Mouse (Mus musculus): ENCODE data around the gene Ap1s2. TPM values are rescaled to one million over a fixed set of nuclear protein-coding genes. Genes with fewer than 3 reads are reported as not detected.

Ap1s2 gene
- total RNA-seq (2021), result 10 to 100 TPM; 20.8 to 29.0 TPM
- long read RNA-seq, experiment 1, transcript Ap1s2-201 (5 exons, 1,785 nt), result major isoform, 8 of 14 reads
- long read RNA-seq, experiment 1, partial matches to known transcripts, result 2 of 14 reads
- long read RNA-seq, experiment 1, other reads (novel, unspliced or antisense), result 2 of 14 reads
- long read RNA-seq, experiment 2, transcript Ap1s2-201 (5 exons, 1,785 nt), result major isoform, 9 of 23 reads
- long read RNA-seq, experiment 2, partial matches to known transcripts, result 2 of 23 reads
- long read RNA-seq, experiment 2, other reads (novel, unspliced or antisense), result 10 of 23 reads

DNA sequence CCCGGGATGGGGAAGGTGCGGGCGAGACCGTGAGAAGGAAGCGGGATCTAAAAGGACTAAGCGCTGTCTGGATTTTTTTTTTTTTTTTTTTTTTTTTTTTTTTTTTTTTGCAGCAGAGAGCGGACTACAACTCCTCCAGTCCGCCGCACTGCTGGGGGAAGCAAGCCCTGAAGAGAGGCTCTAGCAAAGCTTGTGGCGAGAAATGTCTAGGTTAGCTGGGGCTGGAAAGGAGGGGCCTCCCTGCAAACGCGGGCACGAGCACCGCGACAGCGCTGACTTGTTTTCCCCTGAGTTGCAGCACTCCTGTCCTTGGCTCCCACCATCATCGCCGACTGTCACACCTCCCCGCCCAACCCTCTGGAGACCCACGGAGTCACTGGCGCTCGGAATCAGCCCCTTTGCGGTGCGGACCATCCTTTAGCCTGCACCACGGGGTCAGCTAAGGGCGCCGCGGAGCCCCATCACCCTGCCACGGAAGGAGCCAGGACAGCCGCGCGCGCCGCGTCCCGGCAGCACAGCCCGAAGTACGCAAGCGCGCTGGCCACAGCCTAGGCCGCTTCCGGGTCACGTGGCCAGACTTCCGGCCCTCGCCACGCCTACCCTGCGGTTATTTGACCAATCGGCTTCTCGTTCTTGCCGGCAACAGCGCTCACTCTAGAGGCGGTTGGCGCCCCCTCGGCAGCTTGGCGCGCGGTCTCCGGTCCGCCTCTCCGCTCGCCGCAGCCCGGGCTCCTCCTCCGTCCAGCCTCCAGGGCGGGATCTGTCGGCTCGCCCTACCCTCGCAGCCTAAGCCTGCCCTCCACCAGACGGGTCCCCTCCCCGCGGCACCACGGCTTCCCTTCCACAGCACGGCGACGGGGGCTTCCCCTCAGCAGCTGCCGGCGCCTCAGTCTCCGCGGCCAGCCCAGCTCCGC, at the start of gene Ap1s2:
Gene Ap1s2, plus strand, starts transcription at position 681 of the 914 bp plus-strand sequence.
- DNase-seq (ENCODE audit: low spot score in 2 of 2), result peak; percentile 84 to 91

DNA sequence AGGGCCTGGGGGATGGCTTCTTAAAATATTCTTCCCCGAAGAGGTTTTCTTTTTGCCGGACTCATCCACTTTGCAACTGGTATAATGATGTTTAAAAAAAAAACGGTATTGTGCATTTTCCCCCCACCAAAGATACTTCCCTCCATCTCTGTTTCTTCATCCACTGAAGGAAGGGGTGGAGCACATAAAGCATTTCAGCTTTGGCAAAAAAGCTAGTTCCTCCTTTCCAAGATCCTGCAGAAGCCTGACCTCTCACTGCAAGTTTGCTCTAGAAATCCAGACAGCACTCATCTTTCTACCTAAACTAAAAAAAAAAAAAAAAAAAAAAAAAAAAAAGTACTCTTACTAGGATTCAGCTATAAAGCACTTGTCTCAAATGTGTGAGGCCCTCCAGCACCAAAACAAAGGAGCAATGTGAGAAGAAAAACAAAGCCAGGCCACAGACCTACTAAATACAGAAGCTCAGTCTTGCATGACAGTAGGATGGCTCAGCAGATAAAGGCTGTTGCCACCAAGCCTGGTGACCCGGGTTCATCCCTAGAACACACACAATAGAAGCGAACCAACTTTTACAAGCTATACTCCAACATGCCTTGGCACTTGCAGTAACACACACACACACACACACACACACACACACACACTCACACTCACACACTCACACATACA, 41.0 kb upstream of the Ap1s2 start:
- no peak for DNase-seq (ENCODE audit: low spot score in 2 of 2)

DNA sequence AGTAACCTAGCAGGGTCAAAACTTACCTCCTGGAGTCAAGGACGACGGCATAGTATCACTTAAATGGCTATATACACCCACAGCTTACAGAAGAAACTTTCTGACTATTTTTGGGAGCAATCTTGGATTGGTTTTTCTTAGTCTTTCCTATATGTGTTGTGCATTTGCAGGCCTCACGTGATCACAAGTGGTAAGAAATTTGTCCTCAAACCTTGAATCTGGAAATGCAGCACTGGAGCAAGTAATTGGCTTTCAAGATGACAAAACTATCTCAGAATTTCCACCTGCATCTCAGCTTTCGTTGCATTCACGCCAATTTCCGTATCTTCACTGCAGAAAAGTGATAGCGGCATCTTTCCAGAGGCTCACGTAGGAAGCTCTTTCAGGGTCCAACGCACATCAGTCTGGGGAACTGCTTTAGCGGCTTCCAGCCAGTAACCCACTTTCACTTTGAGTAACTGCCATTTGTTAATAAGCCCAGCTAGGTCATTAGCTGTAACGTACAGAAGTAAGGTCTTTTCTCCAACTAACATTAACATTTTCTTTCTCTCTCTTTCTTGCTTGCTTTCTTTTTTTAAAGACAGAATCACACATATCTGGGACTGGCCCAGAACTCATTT, 40.0 kb upstream of the Ap1s2 start:
- DNase-seq (ENCODE audit: low spot score in 2 of 2), result no peak

DNA sequence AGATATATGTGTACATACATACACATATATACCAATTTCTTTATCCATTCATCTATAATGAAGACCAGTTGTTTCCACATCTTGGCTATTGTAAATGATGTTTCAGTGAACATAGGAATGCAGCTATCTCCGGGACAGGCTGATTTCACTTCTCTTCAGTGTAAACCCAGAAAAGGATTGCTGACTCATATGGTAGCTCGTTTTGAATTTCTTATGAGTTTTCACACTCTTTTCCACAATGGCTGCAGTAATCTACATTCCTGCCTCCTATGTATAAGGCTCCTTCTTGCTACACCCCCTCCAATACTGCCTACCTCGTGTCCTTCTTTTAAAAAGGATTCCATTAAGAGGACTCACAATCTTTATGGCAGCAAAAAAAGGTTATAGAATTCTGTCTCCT, 32.9 kb upstream of the Ap1s2 start:
- DNase-seq (ENCODE audit: low spot score in 2 of 2), result no peak

GRCm38 (mm10) chrX:163876636-163877035, 32.2 kb upstream of the Ap1s2 start:
- no peak for DNase-seq (ENCODE audit: low spot score in 2 of 2)

- DNase-seq (ENCODE audit: low spot score in 2 of 2), result no peak
Observed at GRCm38 (mm10) chrX:163879039-163879438, 29.8 kb upstream of the Ap1s2 start.

GRCm38 (mm10) chrX:163879461-163879860, 29.4 kb upstream of the Ap1s2 start:
- DNase-seq (ENCODE audit: low spot score in 2 of 2), result peak in 1 of 2 experiments; percentile 8

DNA sequence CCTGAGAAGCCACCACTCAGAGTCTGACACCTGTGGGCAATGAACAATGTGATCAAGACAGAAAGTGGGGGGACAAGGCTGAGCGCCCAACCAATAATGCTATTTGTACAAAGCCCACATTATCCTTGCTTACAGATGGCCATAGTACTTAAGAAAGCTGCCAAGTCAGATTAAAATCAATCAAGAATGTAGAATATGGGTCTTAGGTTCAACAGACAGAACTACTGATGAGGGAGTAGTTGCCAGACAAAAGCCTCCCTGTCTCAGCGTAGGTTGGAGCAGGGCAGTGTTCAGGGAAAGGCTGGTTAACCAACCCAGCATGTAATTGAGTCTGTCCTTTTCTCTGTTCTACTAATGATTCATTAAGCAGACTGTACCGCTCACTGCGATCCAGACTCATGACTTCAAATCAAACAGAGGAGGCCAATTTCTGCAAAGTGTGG, 23.3 kb upstream of the Ap1s2 start:
- DNase-seq (ENCODE audit: low spot score in 2 of 2), result no peak

DNA sequence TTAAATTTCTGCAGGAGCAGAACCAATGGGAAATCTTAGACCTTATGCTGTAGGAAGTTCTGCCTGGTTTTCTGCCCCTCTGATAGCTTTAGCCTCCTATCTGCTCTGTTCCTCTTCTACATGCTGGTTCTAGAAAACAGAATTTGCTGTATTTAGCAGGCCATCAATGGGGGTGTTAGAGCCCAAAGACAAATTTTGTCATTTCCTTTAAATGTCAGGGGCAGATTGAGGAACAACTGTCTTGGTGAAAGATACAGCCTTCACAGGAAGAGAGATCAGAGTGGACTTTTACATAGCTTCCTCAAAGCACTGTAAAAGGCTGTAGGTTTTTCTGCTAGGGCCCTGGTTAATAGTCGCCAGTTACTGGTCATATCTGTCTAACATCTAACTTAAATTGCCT, 11.5 kb upstream of the Ap1s2 start:
- no peak for DNase-seq (ENCODE audit: low spot score in 2 of 2)

DNA sequence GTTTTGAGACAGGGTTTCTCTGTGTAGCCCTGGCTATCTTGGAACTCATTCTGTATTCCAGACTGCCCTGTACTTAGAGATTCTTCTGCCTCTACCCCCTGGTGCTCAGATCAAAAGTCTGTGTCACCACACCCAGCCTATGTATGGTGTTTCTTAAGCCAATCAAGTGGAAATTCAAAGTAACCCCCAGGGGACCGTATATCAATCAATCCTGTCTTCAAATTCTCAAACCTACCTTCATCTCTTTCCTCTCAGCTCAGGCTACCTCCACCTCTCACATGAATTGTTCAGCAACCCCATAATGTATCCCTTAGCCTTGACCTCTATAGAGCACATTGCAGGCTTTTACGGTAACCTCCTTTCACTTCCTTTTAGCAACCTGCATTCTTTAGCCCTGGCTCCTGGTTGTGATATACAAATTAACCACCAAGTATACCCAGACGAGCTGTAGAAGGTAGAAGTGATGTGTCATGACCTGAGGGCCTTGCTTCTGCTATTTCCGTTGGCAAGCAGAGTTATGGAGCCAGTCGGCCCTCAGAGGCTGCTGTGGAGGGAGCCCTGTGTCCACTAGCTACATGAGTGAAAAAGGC, 9.3 kb upstream of the Ap1s2 start:
- no peak for DNase-seq (ENCODE audit: low spot score in 2 of 2)

- no peak for DNase-seq (ENCODE audit: low spot score in 2 of 2)
Observed at GRCm38 (mm10) chrX:163906861-163907260, 2.0 kb upstream of the Ap1s2 start.

DNA sequence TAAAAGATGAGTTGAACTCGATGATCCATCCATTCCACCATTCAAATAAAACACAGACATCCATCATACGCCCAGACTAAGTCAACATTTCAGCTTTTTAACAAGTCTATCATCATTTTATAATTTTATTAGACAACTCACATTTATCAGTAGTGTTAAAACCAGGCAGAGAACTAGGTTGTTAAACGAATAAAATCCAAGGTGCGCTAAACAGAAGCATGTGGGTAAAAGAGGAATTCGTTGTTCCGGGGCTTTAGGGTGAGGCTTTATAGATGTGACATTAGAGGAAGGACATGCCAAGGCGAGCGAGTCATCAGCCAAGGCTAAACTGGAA, 847 bp upstream of the Ap1s2 start:
- no peak for DNase-seq (ENCODE audit: low spot score in 2 of 2)

GRCm38 (mm10) chrX:163909381-163909780, 564 bp downstream of the Ap1s2 start:
- DNase-seq (ENCODE audit: low spot score in 2 of 2), result peak; percentile 17 to 24

DNA sequence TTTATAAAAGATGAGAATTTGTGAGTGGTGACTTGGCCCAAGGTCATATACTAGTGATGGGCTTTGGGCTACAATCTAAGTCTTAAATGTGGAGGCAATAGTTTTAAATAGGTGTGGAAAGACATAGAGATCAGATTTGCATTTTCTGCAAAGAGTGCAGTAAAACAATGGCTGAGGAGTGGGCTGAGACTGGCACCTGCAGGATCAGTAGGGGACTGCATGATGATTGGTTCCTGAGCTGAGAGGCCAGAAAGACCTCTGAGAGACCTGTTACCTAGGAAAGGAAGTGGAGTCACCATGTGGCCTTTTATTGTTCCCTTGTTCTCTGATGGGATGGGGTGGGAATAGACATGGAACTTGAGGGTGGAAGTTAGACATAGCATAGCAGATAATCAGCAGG, 4.0 kb downstream of the Ap1s2 start:
- no peak for DNase-seq (ENCODE audit: low spot score in 2 of 2)

DNA sequence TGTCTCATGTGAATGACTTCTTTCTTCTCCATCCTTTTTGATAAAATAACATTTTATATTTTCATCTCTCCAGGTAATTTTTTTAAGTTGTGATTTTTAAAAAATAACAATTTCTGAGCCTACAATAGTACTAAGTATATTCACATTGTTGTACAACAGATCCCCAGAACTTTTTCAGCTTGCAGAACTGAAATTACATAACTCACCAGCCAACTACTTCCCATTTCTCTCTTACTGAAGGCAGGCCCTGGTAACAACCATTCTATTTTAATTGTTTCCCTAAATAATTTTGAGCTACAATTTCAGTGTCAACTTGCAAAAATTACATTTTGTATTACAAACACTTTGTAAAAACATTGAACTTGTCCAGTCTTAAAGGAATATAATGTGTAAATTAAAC, 20.7 kb downstream of the Ap1s2 start:
- DNase-seq (ENCODE audit: low spot score in 2 of 2), result no peak

GRCm38 (mm10) chrX:163934731-163935130, 25.9 kb downstream of the Ap1s2 start:
- DNase-seq (ENCODE audit: low spot score in 2 of 2), result no peak

DNA sequence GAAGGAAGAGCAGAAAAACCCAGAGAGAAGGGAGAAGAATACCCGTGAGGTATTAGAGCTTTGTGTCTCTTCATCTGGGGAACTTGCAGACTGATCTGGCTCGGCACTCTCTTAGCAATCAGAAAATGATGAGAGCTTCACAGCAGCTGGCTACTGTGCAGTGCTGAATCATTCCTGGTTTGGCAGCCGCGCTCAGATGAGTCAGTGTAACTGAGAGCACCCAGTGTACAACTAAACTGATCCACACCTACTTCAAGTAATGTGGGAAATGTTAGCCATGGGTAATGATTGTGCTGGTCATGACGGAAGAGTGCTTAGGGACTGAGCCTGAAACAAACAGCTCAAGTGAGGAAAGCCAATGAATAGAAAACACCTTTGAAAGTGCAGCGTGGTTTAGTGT, 29.8 kb downstream of the Ap1s2 start:
- no peak for DNase-seq (ENCODE audit: low spot score in 2 of 2)

- no peak for DNase-seq (ENCODE audit: low spot score in 2 of 2)
Observed at GRCm38 (mm10) chrX:163944381-163944780, 35.6 kb downstream of the Ap1s2 start.

- DNase-seq (ENCODE audit: low spot score in 2 of 2), result no peak
Observed at GRCm38 (mm10) chrX:163951618-163952017, 42.8 kb downstream of the Ap1s2 start.

DNA sequence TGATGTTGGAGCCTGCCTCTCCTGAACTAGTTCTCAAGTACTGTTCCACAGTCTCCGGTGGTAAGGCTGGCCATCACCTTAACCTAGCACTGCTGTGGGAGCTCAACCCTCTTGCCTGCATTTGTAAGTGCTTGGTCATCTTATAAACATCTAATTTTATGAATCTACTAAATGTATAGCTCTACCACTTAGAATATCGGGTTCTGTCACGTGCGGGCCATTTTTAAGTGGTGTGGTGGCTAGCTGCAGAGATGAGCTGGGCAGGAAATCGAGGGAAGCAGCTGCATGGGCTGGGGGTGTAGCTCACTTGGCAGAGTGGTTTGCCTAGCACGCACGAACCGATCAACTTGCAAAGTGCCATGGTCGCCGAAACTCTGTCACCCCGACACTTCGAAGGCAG, 48.6 kb downstream of the Ap1s2 start:
- no peak for DNase-seq (ENCODE audit: low spot score in 2 of 2)
